11 mouse cellular contexts compared by ENCODE assay signal in genomic region chr13:30738310-30738840, GRCm38 (mm10). TPM values are rescaled to one million over a fixed set of nuclear protein-coding genes. Genes with fewer than 3 reads are reported as not detected.
"Had no signal": no experiment of that assay in that cellular context is flagged by ENCODE, and none has a peak within 500 bp of the region (broad histone marks: within the 10 kb centered on the region; RNA-seq: fewer than 3 reads in every experiment).

No protein-coding gene starts in this region.

- ATAC-seq: lung, postnatal 0 days; midbrain, embryonic 13.5 days had no signal

- DNase-seq: kidney, postnatal 10 days; lung, adult 2 months; lung, postnatal 36 days; right cerebral cortex, postnatal 14 days; thymus, postnatal 36 days had no signal

- H3K4me3 ChIP-seq: limb, embryonic 10.5 days; liver, embryonic 15.5 days; midbrain, embryonic 13.5 days; neural tube, embryonic 13.5 days; stomach, embryonic 15.5 days had no signal

- H3K27ac ChIP-seq: limb, embryonic 10.5 days; liver, embryonic 15.5 days; midbrain, embryonic 13.5 days; neural tube, embryonic 13.5 days; stomach, embryonic 15.5 days had no signal

- H3K4me1 ChIP-seq: limb, embryonic 10.5 days; liver, embryonic 15.5 days; midbrain, embryonic 13.5 days; neural tube, embryonic 13.5 days; stomach, embryonic 15.5 days had no signal

RNA-seq across cellular contexts. Expression of gene Irf4, which starts 10.7 kb away (rescaled TPM):
- polyA plus RNA-seq: limb, embryonic 10.5 days had no signal
